Mouse (Mus musculus): ENCODE measurements around the gene Bysl. TPM values are rescaled to one million over a fixed set of nuclear protein-coding genes. Genes with fewer than 3 reads are reported as not detected.
A peak's percentile ranks its signal among the peaks of the same experiment; 100 is the strongest.
"Not testable (repeated sequence)": the region's sequence is repeated elsewhere in the genome, so short reads cannot be mapped to it uniquely, and the experiment has no call there.

Gene Bysl
- polyA plus RNA-seq, 1 experiment from 2014 or later, result 26.6 TPM

DNA sequence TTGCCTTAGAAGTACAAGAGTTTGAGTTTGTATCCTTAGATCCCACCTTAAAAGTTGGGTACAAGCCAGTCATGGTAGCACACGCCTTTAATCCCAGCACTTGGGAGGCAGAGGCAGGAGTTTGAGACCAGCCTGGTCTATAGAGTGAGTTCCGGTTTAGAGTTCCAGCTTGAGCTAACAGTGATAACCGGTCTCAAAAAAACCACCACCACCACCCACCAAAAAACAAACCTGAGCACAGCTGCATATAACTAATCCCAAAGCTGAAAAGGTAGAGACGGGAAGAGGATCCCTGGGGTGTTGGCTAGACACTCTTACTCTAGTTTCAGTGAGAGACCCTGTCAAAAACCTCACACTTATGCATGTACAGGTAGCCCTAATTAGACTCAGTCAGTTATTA, 5.4 kb upstream of the Bysl start:
- H3K9me3 ChIP-seq, result no peaks in the 10 kb centered on the region
- no peak overlapping the region for H3K9ac ChIP-seq
- H3K27ac ChIP-seq, result no peak overlapping the region
- H3K4me3 ChIP-seq, result no peak overlapping the region
- H3K27me3 ChIP-seq, result no peaks in the 10 kb centered on the region
- 93% methylated on average over 4 of the region's 4 CpGs for WGBS
- H3K36me3 ChIP-seq, result peaks cover 79% of the 10 kb centered on the region
- H3K4me2 ChIP-seq, result no peak overlapping the region
- no peak for ATAC-seq (ENCODE audit: insufficient number of reproducible peaks, insufficient read depth, low FRiP score, low TSS enrichment, low read depth)
- peaks cover 14% of the 10 kb centered on the region for H3K4me1 ChIP-seq

GRCm38 (mm10) chr17:47616119-47616518, 4.8 kb upstream of the Bysl start:
- Histone ChIP-seq H3K4me1 (peaks cover 14% of the 10 kb centered on the region), H3K9ac (no peak overlapping the region), H3K27ac (no peak overlapping the region), H3K36me3 (peaks cover 73% of the 10 kb centered on the region), H3K4me3 (no peak overlapping the region), H3K27me3 (no peaks in the 10 kb centered on the region), H3K4me2 (no peak overlapping the region), H3K9me3 (no peaks in the 10 kb centered on the region)
- WGBS, result 93% methylated on average over 8 of the region's 8 CpGs
- ATAC-seq (ENCODE audit: insufficient number of reproducible peaks, insufficient read depth, low FRiP score, low TSS enrichment, low read depth), result no peak

GRCm38 (mm10) chr17:47614018-47614417, 2.7 kb upstream of the Bysl start:
- Histone ChIP-seq H3K36me3 (peaks cover 57% of the 10 kb centered on the region), H3K27me3 (no peaks in the 10 kb centered on the region), H3K9me3 (no peaks in the 10 kb centered on the region), H3K27ac (no peak overlapping the region), H3K9ac (no peak overlapping the region), H3K4me2 (no peak overlapping the region), H3K4me3 (no peak overlapping the region), H3K4me1 (peaks cover 23% of the 10 kb centered on the region)
- no peak for ATAC-seq (ENCODE audit: insufficient number of reproducible peaks, insufficient read depth, low FRiP score, low TSS enrichment, low read depth)
- WGBS, result 67% methylated on average over 1 of the region's 1 CpGs

- Histone ChIP-seq H3K9ac (peak overlapping the region; percentile 89), H3K4me3 (peak overlapping the region; percentile 82), H3K9me3 (no peaks in the 10 kb centered on the region), H3K4me1 (peaks cover 23% of the 10 kb centered on the region), H3K27ac (peak overlapping the region; percentile 60; the same call in 1 of the 2 replicates), H3K27me3 (no peaks in the 10 kb centered on the region), H3K36me3 (peaks cover 59% of the 10 kb centered on the region), H3K4me2 (peak overlapping the region; percentile 77)
- WGBS, result under 1% methylated on average over 13 of the region's 13 CpGs
- peak; percentile 33; the same call in 1 of the 2 replicates for ATAC-seq (ENCODE audit: insufficient number of reproducible peaks, insufficient read depth, low FRiP score, low TSS enrichment, low read depth)
Measured at GRCm38 (mm10) chr17:47611661-47611982, 330 bp upstream of the Bysl start.

DNA sequence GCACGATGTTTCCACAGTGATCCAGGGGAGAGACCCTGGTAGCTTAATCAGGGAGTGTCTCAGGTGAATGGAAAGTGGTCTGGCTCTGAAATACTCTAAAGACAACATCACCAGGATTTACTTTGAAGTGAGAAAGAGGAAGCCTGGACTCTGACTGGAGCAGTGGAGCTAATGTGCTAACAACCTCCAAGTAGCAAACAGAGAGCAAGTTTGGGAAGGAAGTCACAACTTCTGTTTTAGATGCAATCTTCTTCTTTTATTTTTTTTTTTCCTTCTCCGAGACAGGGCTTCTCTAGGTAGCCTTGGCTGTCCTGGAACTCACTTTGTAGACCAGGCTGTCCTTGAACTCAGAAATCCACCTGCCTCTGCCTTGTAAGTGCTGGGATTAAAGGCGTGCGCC, 2.1 kb downstream of the Bysl start:
- Histone ChIP-seq H3K9me3 (no peaks in the 10 kb centered on the region), H3K36me3 (peaks cover 63% of the 10 kb centered on the region), H3K4me2 (no peak overlapping the region), H3K27me3 (no peaks in the 10 kb centered on the region), H3K9ac (no peak overlapping the region), H3K4me3 (no peak overlapping the region), H3K4me1 (peaks cover 23% of the 10 kb centered on the region), H3K27ac (no peak overlapping the region)
- ATAC-seq (ENCODE audit: insufficient number of reproducible peaks, insufficient read depth, low FRiP score, low TSS enrichment, low read depth), result no peak
- 92% methylated on average over 4 of the region's 4 CpGs for WGBS

GRCm38 (mm10) chr17:47606220-47606619, 5.1 kb downstream of the Bysl start:
- Histone ChIP-seq H3K4me2 (no peak overlapping the region), H3K36me3 (peaks cover 74% of the 10 kb centered on the region), H3K27ac (no peak overlapping the region), H3K9ac (no peak overlapping the region), H3K27me3 (no peaks in the 10 kb centered on the region), H3K9me3 (no peaks in the 10 kb centered on the region), H3K4me1 (peaks cover 9% of the 10 kb centered on the region), H3K4me3 (no peak overlapping the region)
- 73% methylated on average over 5 of the region's 5 CpGs for WGBS
- ATAC-seq (ENCODE audit: insufficient number of reproducible peaks, insufficient read depth, low FRiP score, low TSS enrichment, low read depth), result no peak

GRCm38 (mm10) chr17:47602289-47602688, 9.0 kb downstream of the Bysl start:
- WGBS, result 92% methylated on average over 11 of the region's 11 CpGs
- Histone ChIP-seq H3K4me3 (no peak overlapping the region), H3K9ac (no peak overlapping the region), H3K9me3 (no peaks in the 10 kb centered on the region), H3K27ac (no peak overlapping the region), H3K36me3 (peaks cover 90% of the 10 kb centered on the region), H3K4me2 (no peak overlapping the region), H3K27me3 (no peaks in the 10 kb centered on the region), H3K4me1 (peaks cover 23% of the 10 kb centered on the region)
- no peak for ATAC-seq (ENCODE audit: insufficient number of reproducible peaks, insufficient read depth, low FRiP score, low TSS enrichment, low read depth)

- no peak overlapping the region for H3K9ac ChIP-seq
- peaks cover 88% of the 10 kb centered on the region for H3K36me3 ChIP-seq
- 94% methylated on average over 10 of the region's 10 CpGs for WGBS
- H3K4me1 ChIP-seq, result peaks cover 32% of the 10 kb centered on the region
- H3K9me3 ChIP-seq, result no peaks in the 10 kb centered on the region
- ATAC-seq (ENCODE audit: insufficient number of reproducible peaks, insufficient read depth, low FRiP score, low TSS enrichment, low read depth), result no peak
- no peaks in the 10 kb centered on the region for H3K27me3 ChIP-seq
- H3K27ac ChIP-seq, result peak overlapping the region; percentile 34; the same call in 1 of the 2 replicates
- H3K4me3 ChIP-seq, result no peak overlapping the region
- no peak overlapping the region for H3K4me2 ChIP-seq
Measured at GRCm38 (mm10) chr17:47601389-47601755, 9.9 kb downstream of the Bysl start.

- no peak overlapping the region for H3K4me2 ChIP-seq
- H3K4me1 ChIP-seq, result peaks cover 38% of the 10 kb centered on the region
- H3K27ac ChIP-seq, result peak overlapping the region; percentile 34; the same call in 1 of the 2 replicates
- H3K9me3 ChIP-seq, result no peaks in the 10 kb centered on the region
- no peak overlapping the region for H3K4me3 ChIP-seq
- H3K27me3 ChIP-seq, result no peaks in the 10 kb centered on the region
- no peak overlapping the region for H3K9ac ChIP-seq
- H3K36me3 ChIP-seq, result peaks cover 84% of the 10 kb centered on the region
- no peak for ATAC-seq (ENCODE audit: insufficient number of reproducible peaks, insufficient read depth, low FRiP score, low TSS enrichment, low read depth)
- WGBS, result 84% methylated on average over 13 of the region's 13 CpGs
Measured at GRCm38 (mm10) chr17:47600601-47601388, 10.5 kb downstream of the Bysl start.

DNA sequence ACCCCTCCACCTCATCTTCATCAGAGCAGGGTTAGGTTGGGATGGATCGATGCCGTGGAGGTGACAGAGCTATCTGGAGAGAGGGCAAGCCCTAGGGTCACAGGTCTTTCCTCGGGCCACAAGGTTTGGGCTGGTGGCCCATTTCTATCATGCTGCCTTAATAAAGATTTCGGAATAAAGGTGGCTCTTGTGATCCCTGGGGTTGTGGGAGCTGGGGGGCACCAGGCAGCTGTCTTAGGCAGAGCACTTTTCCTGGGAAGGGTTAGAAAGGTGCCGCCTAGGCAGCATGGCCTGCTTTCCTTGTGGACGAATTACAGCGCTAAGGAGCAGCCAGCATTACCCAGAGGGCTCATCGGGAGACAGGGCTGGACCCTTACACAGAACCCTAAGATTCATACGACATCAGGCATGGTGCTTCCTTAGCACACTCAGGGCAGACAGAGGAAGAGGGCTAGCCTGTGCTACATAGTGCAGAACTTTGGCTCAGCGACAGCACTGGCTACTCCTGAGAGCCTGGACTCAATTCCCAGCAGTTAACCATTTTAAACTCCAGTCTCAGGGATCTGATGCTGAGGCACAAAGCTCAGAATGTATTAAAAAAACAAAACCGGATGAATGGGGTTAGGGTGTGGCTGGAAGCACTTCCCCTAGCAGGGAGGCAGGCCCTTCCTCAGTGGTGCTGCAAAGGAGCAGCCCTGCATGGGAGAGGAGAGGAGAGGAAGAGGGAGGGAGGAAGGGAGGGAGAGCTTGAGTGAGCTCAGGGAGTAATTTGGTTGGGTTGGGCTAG, 11.6 kb downstream of the Bysl start:
- 73% methylated on average over 11 of the region's 11 CpGs for WGBS
- Histone ChIP-seq H3K27ac (peak overlapping the region; percentile 53), H3K27me3 (no peaks in the 10 kb centered on the region), H3K36me3 (peaks cover 73% of the 10 kb centered on the region), H3K9ac (no peak overlapping the region), H3K4me1 (peaks cover 38% of the 10 kb centered on the region), H3K4me2 (no peak overlapping the region), H3K9me3 (no peaks in the 10 kb centered on the region), H3K4me3 (no peak overlapping the region)
- no peak for ATAC-seq (ENCODE audit: insufficient number of reproducible peaks, insufficient read depth, low FRiP score, low TSS enrichment, low read depth)

DNA sequence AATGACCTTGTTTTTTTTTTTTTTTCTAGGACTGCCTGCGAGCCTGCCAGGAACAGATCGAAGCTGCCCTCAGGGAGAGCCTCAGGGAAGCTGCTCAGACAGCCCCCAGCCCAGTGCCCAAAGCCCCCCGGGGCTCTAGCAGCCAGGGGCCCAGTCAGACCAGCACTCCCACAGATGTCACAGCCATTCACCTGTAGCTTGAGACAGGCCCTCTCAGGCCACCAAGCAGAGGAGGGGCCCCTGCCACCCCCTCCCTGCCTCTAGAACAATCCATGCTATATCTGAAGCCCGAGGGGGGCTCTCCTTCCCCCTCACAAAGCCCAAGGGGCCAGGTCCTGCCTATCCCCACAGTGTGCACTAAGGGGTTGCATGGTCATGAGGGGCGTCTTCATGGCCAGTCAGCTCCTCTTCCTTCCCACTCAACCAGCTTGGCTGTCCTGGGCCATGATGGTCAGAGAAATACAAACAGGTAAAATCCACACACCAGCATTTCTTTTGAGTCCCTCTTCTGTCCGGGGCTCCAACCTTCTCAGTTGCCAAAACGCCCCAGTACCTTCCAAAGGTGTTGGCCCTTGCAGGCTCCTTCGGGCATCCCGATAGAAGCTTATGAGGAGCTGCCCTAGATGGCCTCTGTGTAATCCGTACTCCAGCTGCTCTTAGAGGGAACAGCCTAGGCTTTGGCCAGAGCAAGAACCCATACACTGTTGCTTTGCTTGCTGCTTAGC, 12.6 kb downstream of the Bysl start:
- not testable (repeated sequence) for H3K4me3 ChIP-seq; H3K9me3 ChIP-seq; H3K9ac ChIP-seq; H3K4me2 ChIP-seq; H3K27me3 ChIP-seq; ATAC-seq (ENCODE audit: insufficient number of reproducible peaks, insufficient read depth, low FRiP score, low TSS enrichment, low read depth)
- Histone ChIP-seq H3K27ac (peak overlapping the region; percentile 53), H3K36me3 (peaks cover 63% of the 10 kb centered on the region), H3K4me1 (peaks cover 38% of the 10 kb centered on the region)
- 82% methylated on average over 10 of the region's 10 CpGs for WGBS

Measured in embryonic facial prominence, embryonic 13.5 days (tissue).